Mouse (Mus musculus): ENCODE results near the gene Olfr1288.

DNA sequence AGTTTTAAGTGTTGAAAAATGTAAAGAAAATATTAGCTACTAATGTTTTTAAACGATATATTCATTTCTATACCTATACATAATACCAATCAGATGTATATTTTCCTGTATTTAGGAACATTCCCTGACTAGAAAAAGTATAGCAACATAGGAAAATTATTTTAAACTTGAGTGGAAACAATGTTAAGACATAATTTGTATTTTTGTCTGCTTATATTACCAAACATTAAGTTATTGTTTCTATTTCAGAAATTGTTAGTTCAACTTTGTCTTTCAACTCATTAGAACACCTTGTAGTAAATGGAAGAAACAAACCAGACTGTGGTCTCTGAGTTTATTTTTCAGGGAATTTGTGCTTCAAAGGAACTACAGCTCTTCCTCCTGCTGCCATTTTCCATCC lies 25.1 kb upstream of the Olfr1288 start, which contains the start of gene Olfr1287:
- TF ChIP-seq EP300 (IDR thresholded peaks at IDR 0.05; ENCODE audit: low read depth) (no peak), CTCF (IDR thresholded peaks at IDR 0.05; ENCODE audit: low read depth) (no peak)
